Mouse (Mus musculus) embryonic facial prominence, embryonic 11.5 days (tissue): ENCODE data around the gene Itga10. TPM values are rescaled to one million over a fixed set of nuclear protein-coding genes. Genes with fewer than 3 reads are reported as not detected.
A peak's percentile ranks its signal among the peaks of the same experiment; 100 is the strongest.
"Not testable (repeated sequence)": the region's sequence is repeated elsewhere in the genome, so short reads cannot be mapped to it uniquely, and the experiment has no call there.

Experiments used
- ATAC-seq: fragments of 200-750 bp; cut with Nextera tagmentation; replicated peaks from 2 replicates; pipeline ENCODE4 v1.8.0; 2017; ENCODE audit warnings: low read depth; ENCODE audit not compliant: insufficient number of reproducible peaks, low FRiP score, low TSS enrichment
- DNase-seq: peaks from one replicate; pipeline ENCODE4 v3.0.0-alpha.2; 2015; ENCODE audit warnings: low spot score
- H3K27ac ChIP-seq: fragments of 300-500 bp; sonication (generic); replicated peaks from 2 replicates; pipeline ENCODE4 v1.5.1; 2014; ENCODE audit warnings: mild to moderate bottlenecking, low read depth, low read length, control low read depth
- H3K27me3 ChIP-seq: fragments of 300-500 bp; sonication (generic); 2 replicates; pipeline ENCODE4 v1.6.1; 2014; ENCODE audit warnings: mild to moderate bottlenecking, low read length, moderate library complexity, mixed read lengths; ENCODE audit not compliant: control insufficient read depth, insufficient read depth
- H3K36me3 ChIP-seq: fragments of 300-500 bp; sonication (generic); replicated peaks from 2 replicates; pipeline ENCODE4 v1.6.1; 2014; ENCODE audit warnings: low read depth, mild to moderate bottlenecking, low read length, moderate library complexity, mixed read lengths; ENCODE audit not compliant: control insufficient read depth, insufficient read depth
- H3K4me1 ChIP-seq: fragments of 300-500 bp; sonication (generic); 2 replicates; pipeline ENCODE4 v1.6.1; 2014; ENCODE audit warnings: low read length, mixed read lengths; ENCODE audit not compliant: control insufficient read depth, insufficient read depth
- H3K4me2 ChIP-seq: fragments of 300-500 bp; sonication (generic); 2 replicates; pipeline ENCODE4 v1.6.1; 2014; ENCODE audit warnings: low read depth, mild to moderate bottlenecking, control low read depth, low read length, moderate library complexity
- H3K4me3 ChIP-seq: fragments of 300-500 bp; sonication (generic); 2 replicates; pipeline ENCODE4 v1.5.1; 2014; ENCODE audit warnings: low read depth, low read length, control low read depth
- H3K9ac ChIP-seq: fragments of 300-500 bp; sonication (generic); replicated peaks from 2 replicates; pipeline ENCODE4 v1.6.1; 2014; ENCODE audit warnings: mild to moderate bottlenecking, control low read depth, low read length
- H3K9me3 ChIP-seq: fragments of 300-500 bp; sonication (generic); replicated peaks from 2 replicates; pipeline ENCODE4 v1.6.1; 2016; ENCODE audit warnings: mild to moderate bottlenecking, low read length, inconsistent platforms, mixed read lengths; ENCODE audit not compliant: control insufficient read depth
- WGBS: fragments of 180-500 bp; shearing (Covaris S2); extraction: QIAGEN DNeasy Blood & Tissue Kit; methylation state at CpG from one replicate; pipeline ENCODE4 v1.1.7; 2014; 5-methylcytosine and 5-hydroxymethylcytosine counted together
- polyA plus RNA-seq: library from polyadenylated mRNA; unstranded; fragments of >200 nt; fragmentation: Nextera tagmentation; extraction: Ambion mirVana; gene quantifications from 2 replicates; pipeline ENCODE4 v1.2.1, GENCODE M21; 2014

Itga10 gene
- polyA plus RNA-seq, 1 experiment from 2014 or later = 0.59 TPM

DNA sequence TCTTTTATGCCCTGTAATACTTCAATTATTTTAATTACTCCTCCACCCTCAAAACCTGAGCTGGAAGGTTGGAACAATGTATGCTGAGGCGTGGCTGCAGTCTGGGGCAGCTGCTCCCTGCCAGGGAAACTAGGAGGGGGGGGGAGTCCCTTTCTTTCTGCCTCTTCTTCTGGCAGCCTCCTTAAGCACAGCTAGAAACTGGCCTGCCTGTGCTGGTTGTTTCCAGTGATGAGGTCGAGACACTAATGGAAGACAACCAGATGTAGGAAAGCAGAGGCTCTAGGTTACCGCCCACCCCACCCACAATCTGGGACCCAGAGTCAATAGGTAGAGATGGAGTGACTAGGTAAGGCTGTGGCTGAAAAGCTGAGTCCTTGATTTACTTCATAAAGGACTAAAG, 30.3 kb downstream of the Itga10 start:
- Histone ChIP-seq H3K27me3 (no peaks in the 10 kb centered on the region; the same call in 1 of the 2 replicates), H3K4me1 (no peaks in the 10 kb centered on the region), H3K9me3 (no peaks in the 10 kb centered on the region), H3K9ac (no peak overlapping the region), H3K36me3 (no peaks in the 10 kb centered on the region), H3K4me3 (no peak overlapping the region), H3K4me2 (no peak overlapping the region), H3K27ac (no peak overlapping the region)
- 40% methylated on average over 3 of the region's 3 CpGs for WGBS
- DNase-seq (no peak), ATAC-seq (no peak)

DNA sequence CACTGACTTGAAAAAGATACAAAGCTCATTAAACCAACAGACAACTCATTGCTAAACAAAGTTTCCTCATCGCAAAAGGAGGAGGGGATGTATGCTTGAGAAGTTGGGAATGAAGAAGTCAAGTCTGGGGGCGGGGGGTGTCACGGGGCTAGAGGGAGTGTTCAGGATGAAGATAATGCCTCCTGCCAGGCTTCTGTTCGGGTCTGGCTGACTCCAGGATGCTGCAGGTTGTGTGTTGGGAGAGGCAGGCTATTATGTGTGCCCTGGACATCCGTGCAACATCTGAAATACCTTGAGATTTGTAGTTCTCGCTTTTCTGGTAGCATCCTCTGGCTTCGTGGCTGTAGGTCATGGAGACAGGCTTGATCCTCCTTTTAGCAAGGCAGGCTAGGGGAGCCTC, 33.1 kb downstream of the Itga10 start:
- Histone ChIP-seq H3K4me1 (no peaks in the 10 kb centered on the region), H3K4me3 (no peak overlapping the region), H3K27me3 (no peaks in the 10 kb centered on the region; the same call in 1 of the 2 replicates), H3K36me3 (no peaks in the 10 kb centered on the region), H3K27ac (no peak overlapping the region), H3K9ac (no peak overlapping the region), H3K9me3 (no peaks in the 10 kb centered on the region), H3K4me2 (no peak overlapping the region)
- ATAC-seq (no peak), DNase-seq (no peak)
- 66% methylated on average over 7 of the region's 7 CpGs for WGBS

DNA sequence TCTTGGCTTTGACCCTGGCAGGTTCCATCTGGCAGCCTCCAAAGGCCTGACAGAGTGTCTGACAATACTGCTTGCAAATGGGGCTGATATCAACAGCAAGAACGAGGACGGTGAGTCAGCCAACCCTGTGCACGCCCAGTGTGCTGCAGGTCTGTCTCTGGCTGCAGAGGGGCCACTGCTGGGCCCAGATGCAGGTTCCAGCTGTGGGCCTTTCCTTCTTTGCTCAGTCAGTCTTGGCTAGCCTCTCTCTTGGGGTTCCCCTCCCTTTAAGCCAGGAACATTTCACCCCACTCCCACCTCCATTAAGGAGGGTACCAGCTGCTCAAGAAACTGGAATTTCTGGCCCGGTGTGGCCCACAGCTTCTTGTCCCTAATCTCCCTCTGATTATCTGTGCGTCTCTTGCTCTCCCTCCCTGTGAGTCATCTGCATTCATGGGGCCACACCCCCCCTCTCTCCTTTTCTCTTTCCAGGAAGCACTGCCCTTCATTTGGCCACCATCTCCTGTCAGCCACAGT, 33.8 kb downstream of the Itga10 start:
- WGBS = 26% methylated on average over 5 of the region's 5 CpGs
- no peak for ATAC-seq
- H3K36me3 ChIP-seq = no peaks in the 10 kb centered on the region
- DNase-seq = no peak
- peaks cover 4% of the 10 kb centered on the region; the same call in 1 of the 2 replicates for H3K27me3 ChIP-seq
- H3K9ac ChIP-seq = no peak overlapping the region
- H3K27ac ChIP-seq = no peak overlapping the region
- H3K4me3 ChIP-seq = no peak overlapping the region
- H3K4me2 ChIP-seq = no peak overlapping the region
- no peaks in the 10 kb centered on the region for H3K4me1 ChIP-seq
- no peaks in the 10 kb centered on the region for H3K9me3 ChIP-seq

DNA sequence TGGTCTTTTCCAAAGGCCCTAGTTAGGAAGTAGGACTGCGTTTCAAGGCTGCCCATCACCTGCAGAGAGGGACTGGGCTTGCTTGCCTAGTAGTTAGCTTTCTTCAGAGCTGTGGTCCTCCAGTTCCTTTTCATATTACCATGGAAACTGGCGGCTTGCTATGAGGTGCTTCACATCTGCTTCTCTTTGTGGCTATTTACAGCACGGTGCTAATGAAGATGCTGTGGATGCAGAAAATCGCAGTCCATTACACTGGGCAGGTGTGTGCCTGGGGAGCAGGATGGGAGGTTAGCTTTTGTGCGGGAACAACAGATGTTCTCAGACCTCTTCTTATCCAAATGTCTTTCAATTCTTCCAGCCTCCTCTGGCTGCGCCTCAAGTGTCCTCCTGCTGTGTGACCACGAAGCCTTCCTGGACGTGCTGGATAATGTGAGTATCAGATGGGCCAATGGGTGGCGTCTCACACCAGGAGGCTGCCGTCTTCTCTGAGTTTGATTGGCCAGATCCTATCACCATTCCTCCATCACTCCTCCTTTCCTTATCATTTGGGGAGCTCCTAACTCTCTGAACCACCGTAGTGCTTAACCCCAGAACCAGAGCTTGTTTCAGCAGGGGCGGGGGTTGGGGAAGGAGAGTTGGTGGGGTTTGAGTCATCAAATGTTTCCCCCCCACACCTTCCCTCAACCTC, 35.0 kb downstream of the Itga10 start:
- ATAC-seq = no peak
- WGBS = 16% methylated on average over 12 of the region's 12 CpGs
- peaks cover 5% of the 10 kb centered on the region; the same call in 1 of the 2 replicates for H3K27me3 ChIP-seq

DNA sequence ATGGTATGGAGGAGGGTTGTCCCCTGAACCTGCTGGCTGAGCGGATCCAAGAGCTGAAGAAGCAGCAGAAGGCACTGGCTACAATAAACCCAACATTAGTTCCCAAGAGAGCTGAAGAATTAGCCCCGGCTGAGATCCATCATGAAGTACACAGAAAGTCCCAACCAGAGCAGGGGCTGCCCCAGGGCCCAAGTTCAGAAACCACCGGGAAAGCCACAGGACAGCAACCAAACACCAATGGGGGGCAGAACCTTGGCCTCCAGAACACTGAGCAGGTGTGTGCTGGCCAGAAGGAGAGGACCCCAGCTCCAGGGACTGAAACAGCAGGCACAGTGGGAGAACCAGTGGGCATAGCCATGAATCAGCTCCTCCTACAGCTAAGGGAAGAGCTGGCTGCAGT, 38.1 kb downstream of the Itga10 start:
- ATAC-seq = no peak
- Histone ChIP-seq H3K4me1 (no peaks in the 10 kb centered on the region), H3K27ac (no peak overlapping the region), H3K4me2 (no peak overlapping the region), H3K4me3 (no peak overlapping the region), H3K27me3 (peaks cover 5% of the 10 kb centered on the region; the same call in 1 of the 2 replicates), H3K36me3 (no peaks in the 10 kb centered on the region), H3K9me3 (no peaks in the 10 kb centered on the region), H3K9ac (no peak overlapping the region)
- 83% methylated on average over 3 of the region's 3 CpGs for WGBS
- no peak for DNase-seq

More for the DNA sequence above, 35.0 kb downstream of the Itga10 start:
- no peak for DNase-seq
- Histone ChIP-seq H3K27ac (no peak overlapping the region), H3K9ac (no peak overlapping the region), H3K36me3 (no peaks in the 10 kb centered on the region), H3K9me3 (no peaks in the 10 kb centered on the region), H3K4me1 (no peaks in the 10 kb centered on the region), H3K4me3 (no peak overlapping the region), H3K4me2 (no peak overlapping the region)

DNA sequence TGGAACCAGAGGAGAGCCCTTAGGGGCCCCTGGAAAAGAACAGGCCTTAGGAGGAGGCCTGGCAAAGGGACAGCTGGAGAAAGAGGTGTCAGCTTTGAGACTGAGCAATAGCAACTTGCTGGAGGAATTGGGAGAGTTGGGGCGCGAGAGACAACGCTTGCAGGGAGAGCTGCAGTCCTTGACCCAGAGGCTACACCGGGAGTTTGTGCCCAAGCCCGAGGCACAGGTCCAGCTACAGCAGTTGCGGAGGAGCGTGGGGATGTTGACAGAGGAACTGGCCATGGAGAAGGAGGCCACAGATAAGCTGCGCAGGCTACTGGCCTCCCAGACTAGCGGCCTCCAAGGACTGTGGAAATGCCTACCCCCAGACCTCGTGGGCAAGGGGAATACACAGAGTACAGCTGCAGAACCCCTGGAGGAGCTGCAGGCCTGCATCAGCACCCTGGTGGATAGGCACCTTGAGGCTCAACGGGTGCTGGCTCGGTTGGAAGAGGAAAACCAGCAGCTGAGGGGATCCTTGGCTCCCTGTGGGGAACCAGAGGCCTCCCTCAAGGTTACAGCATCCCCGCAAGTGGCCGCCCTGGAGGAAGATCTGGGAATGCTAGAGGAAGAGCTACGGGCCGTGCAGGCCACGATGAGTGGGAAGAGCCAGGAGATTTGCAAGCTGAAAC, 38.9 kb downstream of the Itga10 start:
- Histone ChIP-seq H3K9ac (no peak overlapping the region), H3K4me3 (peak overlapping the region; percentile 14; the same call in 1 of the 2 replicates), H3K4me2 (peak overlapping the region; percentile 30; the same call in 1 of the 2 replicates), H3K27ac (no peak overlapping the region), H3K4me1 (no peaks in the 10 kb centered on the region), H3K9me3 (no peaks in the 10 kb centered on the region), H3K36me3 (no peaks in the 10 kb centered on the region), H3K27me3 (peaks cover 5% of the 10 kb centered on the region; the same call in 1 of the 2 replicates)
- DNase-seq (no peak), ATAC-seq (no peak)
- WGBS = 52% methylated on average over 17 of the region's 17 CpGs

DNA sequence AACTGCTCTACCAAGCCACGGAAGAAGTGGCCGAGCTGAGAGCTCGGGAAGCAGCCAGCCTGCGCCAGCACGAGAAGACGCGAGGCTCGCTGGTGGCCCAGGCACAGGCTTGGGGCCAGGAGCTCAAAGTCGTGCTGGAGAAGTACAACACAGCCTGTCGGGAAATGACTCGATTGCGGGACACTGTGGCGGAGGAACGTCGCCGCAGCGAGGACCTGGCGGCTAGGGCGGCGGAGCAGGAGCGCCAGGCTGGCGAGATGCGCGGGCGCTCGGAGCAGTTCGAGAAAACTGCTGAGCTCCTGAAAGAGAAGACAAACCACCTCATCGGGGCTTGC, 39.4 kb downstream of the Itga10 start:
- ATAC-seq (no peak), DNase-seq (no peak)
- Histone ChIP-seq H3K9ac (peak overlapping the region; percentile 19; the same call in 1 of the 2 replicates), H3K36me3 (no peaks in the 10 kb centered on the region), H3K27me3 (peaks cover 5% of the 10 kb centered on the region; the same call in 1 of the 2 replicates), H3K27ac (no peak overlapping the region), H3K4me1 (no peaks in the 10 kb centered on the region), H3K9me3 (no peaks in the 10 kb centered on the region), H3K4me3 (peak overlapping the region; percentile 14), H3K4me2 (peak overlapping the region; percentile 30)
- 37% methylated on average over 28 of the region's 28 CpGs for WGBS

DNA sequence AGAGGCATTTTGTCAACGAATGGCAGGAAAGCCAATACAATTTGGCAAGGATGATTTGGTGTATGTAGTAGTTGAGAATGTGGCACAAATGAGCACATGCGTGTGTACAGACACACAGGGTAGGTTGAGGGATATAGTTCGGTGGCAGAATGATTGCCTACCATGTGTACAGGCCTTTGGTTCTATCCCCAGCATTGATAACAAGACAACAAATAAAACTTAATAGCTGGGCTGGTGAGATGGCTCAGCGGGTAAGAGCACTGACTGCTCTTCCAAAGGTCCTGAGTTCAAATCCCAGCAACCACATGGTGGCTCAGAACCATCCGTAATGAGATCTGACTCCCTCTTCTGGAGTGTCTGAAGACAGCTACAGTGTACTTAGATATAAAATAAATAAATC, 40.7 kb downstream of the Itga10 start:
- H3K27ac ChIP-seq, H3K9me3 ChIP-seq, H3K4me1 ChIP-seq, H3K36me3 ChIP-seq, H3K9ac ChIP-seq, DNase-seq, ATAC-seq, H3K4me3 ChIP-seq, H3K27me3 ChIP-seq, H3K4me2 ChIP-seq: not testable (repeated sequence)
- WGBS = 88% methylated on average over 5 of the region's 5 CpGs
